Mouse (Mus musculus) embryonic facial prominence, embryonic 10.5 days (tissue): Measurements from ENCODE around the gene St7. TPM values are rescaled to one million over a fixed set of nuclear protein-coding genes. Genes with fewer than 3 reads are reported as not detected.
A peak's percentile ranks its signal among the peaks of the same experiment; 100 is the strongest.

Experiments
- DNase-seq: peaks from one replicate; pipeline ENCODE4 v3.0.0-alpha.2; 2017; ENCODE audit warnings: low spot score
- H3K27ac ChIP-seq: fragments of 300-500 bp; sonication (generic); replicated peaks from 2 replicates; pipeline ENCODE4 v1.5.1; 2016; ENCODE audit warnings: mild to moderate bottlenecking
- H3K27me3 ChIP-seq: fragments of 300-500 bp; sonication (generic); replicated peaks from 2 replicates; pipeline ENCODE4 v1.6.1; 2016; ENCODE audit warnings: low read depth, mild to moderate bottlenecking; ENCODE audit not compliant: poor library complexity, severe bottlenecking
- H3K36me3 ChIP-seq: fragments of 300-500 bp; sonication (generic); replicated peaks from 2 replicates; pipeline ENCODE4 v1.6.1; 2016; ENCODE audit warnings: mild to moderate bottlenecking, moderate library complexity
- H3K4me1 ChIP-seq: fragments of 300-500 bp; sonication (generic); 2 replicates; pipeline ENCODE4 v1.6.1; 2016
- H3K4me3 ChIP-seq: fragments of 300-500 bp; sonication (generic); 2 replicates; pipeline ENCODE4 v1.5.1; 2016; ENCODE audit warnings: mild to moderate bottlenecking, moderate library complexity
- H3K9me3 ChIP-seq: fragments of 300-500 bp; sonication (generic); 2 replicates; pipeline ENCODE4 v1.6.1; 2016; ENCODE audit warnings: mild to moderate bottlenecking
- WGBS: fragments of 180-500 bp; shearing (Covaris S2); methylation state at CpG from one replicate; pipeline ENCODE4 v1.1.7; 2016; 5-methylcytosine and 5-hydroxymethylcytosine counted together
- polyA plus RNA-seq: library from polyadenylated mRNA; unstranded; fragments of >200 nt; fragmentation: Nextera tagmentation; extraction: Ambion mirVana; gene quantifications from 2 replicates; pipeline ENCODE4 v1.2.1, GENCODE M21; 2016

St7 gene
- polyA plus RNA-seq, 1 experiment from 2014 or later, result 19.0 TPM

DNA sequence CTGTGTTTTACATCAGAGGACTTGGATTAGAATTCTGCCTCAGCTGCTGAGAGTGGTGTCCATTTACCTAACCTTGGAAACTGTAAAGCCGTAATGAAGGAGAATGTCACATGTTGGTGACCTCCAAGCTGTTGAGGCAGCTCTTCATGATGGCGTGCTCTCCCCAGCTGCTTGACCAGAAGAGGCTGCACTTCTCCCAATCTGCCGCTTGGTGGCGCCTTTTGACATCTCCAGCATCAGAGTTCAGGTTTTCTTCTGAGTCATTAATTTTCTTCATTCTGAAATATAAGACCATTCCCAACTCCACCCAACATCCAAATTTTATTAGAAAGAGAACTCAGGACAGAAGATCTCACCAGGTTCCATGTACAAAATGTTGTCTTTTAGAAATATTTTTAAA lies 232.5 kb downstream of the St7 start:
- Histone ChIP-seq H3K4me1 (peaks cover 28% of the 10 kb centered on the region), H3K36me3 (no peaks in the 10 kb centered on the region; the same call in 1 of the 2 replicates), H3K27me3 (no peaks in the 10 kb centered on the region), H3K9me3 (no peaks in the 10 kb centered on the region), H3K4me3 (no peak overlapping the region), H3K27ac (no peak overlapping the region)
- 38% methylated on average over 4 of the region's 4 CpGs for WGBS
- peak; percentile 50 for DNase-seq

DNA sequence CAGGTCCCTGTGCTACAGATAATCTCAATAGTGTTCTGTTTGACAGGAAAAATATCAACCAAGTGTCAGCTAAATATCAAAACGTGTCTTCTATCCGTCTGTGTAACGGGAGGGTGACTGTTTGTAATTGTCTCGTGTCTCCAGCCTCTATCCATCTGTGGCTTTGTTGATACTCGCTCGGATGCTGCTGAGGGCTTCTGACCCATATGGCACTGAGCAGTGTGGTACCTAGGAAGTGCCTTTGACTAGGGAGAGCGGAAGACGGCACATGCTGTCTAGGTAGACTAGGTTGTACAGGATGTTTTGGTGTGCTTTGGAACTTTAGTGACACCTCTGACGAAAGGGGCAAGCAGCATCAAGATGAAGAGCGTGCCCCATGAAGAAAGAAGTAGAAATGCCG lies 235.0 kb downstream of the St7 start:
- Histone ChIP-seq H3K27ac (peak overlapping the region; percentile 72), H3K9me3 (no peaks in the 10 kb centered on the region), H3K27me3 (no peaks in the 10 kb centered on the region), H3K36me3 (no peaks in the 10 kb centered on the region; the same call in 1 of the 2 replicates), H3K4me3 (no peak overlapping the region), H3K4me1 (peaks cover 28% of the 10 kb centered on the region)
- DNase-seq, result no peak
- 80% methylated on average over 11 of the region's 11 CpGs for WGBS

DNA sequence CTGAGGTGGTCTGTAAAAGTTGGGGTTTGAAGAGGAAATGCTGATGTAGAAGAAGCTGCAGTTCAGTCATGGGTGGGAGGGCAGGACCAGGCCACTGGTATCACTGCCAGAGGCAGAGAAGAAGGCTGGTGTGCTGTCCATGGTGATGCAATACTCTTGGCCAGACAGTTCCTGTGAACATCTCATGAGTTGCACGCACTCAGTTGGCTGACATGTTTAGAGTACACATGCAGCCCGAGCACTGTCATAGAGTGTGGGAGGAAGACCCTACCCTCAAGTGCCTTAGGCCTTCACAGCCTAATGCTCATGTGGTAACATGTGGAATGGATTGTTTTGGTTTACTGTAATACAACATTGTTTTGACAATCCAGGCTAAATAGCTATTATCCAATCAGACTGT lies 238.5 kb downstream of the St7 start:
- Histone ChIP-seq H3K4me3 (no peak overlapping the region), H3K4me1 (peaks cover 24% of the 10 kb centered on the region), H3K27ac (no peak overlapping the region), H3K27me3 (no peaks in the 10 kb centered on the region), H3K9me3 (no peaks in the 10 kb centered on the region), H3K36me3 (peaks cover 17% of the 10 kb centered on the region)
- DNase-seq, result no peak
- WGBS, result 91% methylated on average over 2 of the region's 2 CpGs

DNA sequence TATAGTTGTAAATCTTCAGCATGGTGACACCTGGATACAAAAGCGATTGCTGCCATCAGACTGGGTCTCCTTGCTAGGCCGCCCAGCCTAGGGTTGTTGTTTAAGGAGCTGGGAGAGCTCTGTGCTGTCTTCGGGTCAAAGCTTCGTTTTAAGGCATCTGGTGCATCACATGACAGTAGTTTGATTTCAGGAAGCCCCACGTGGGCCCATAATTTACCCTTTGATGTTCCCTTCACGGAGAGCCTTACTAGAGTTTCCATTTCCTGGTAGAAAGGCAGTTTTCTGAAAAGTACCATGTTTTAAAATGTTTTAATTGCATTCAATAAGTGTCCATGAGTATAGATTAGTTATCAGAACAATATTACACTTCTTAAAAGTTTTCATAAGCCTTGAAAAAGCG lies 239.1 kb downstream of the St7 start:
- H3K36me3 ChIP-seq, result peaks cover 17% of the 10 kb centered on the region
- DNase-seq, result no peak
- no peaks in the 10 kb centered on the region for H3K9me3 ChIP-seq
- 78% methylated on average over 7 of the region's 7 CpGs for WGBS
- H3K27ac ChIP-seq, result no peak overlapping the region
- H3K27me3 ChIP-seq, result no peaks in the 10 kb centered on the region
- H3K4me1 ChIP-seq, result peaks cover 18% of the 10 kb centered on the region
- no peak overlapping the region for H3K4me3 ChIP-seq

DNA sequence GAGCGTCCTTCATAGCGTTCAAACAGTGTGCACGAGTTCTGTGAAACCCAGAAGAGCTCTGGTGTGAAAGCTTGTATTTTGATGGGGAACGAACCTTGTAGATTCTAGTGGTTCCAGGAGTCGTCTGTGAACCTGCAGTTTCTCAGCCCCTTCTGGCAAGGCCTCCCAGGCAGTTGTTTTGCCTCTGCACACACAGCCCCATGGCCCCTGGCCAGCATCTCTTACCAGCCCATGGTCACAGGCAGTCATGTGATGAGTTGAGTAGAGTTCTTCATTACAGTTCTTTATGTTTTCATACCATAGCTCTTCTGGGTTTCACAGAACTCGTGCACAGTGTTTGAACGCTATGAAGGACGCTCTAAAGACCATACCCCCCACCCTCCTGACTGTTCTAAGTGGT lies 240.1 kb downstream of the St7 start:
- peaks cover 11% of the 10 kb centered on the region; the same call in 1 of the 2 replicates for H3K4me1 ChIP-seq
- no peaks in the 10 kb centered on the region for H3K9me3 ChIP-seq
- peaks cover 17% of the 10 kb centered on the region for H3K36me3 ChIP-seq
- no peaks in the 10 kb centered on the region for H3K27me3 ChIP-seq
- 91% methylated on average over 8 of the region's 8 CpGs for WGBS
- no peak for DNase-seq
- no peak overlapping the region for H3K27ac ChIP-seq
- H3K4me3 ChIP-seq, result no peak overlapping the region

DNA sequence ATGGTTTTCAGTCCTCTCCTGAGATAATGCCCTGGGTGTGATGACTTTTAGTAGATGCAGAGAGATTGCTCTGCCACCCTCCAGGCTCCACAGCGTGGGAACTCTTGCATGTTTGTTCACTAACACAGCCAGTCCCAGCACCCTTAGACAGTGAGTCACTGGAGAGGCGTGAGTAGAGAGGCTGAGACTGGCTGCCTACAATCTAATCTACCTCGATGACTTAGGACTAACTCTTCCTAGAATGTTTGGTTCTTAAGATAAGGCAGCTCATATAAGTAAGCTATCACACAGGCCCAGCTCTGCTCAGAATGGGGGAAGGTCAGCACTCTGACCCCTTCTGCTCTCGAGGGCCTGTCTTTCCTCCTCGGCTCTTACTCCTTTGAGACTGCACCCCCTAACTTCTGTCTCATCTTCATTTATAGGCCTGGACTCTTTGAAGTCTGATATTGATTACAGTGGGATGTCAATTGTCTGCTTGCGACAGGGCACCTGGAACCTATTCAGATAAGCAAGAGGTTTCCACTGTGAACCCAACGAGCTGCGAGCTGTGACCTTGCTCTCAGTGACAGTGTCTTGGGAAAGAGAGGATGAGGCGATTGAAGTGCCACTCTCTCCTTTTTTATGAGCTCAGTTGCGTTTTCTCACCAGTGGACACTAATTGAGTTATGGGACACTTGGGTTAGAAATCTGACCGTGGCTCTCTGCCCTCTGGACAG lies 246.1 kb downstream of the St7 start:
- Histone ChIP-seq H3K27ac (no peak overlapping the region), H3K27me3 (no peaks in the 10 kb centered on the region), H3K9me3 (no peaks in the 10 kb centered on the region), H3K4me3 (no peak overlapping the region), H3K36me3 (peaks cover 24% of the 10 kb centered on the region), H3K4me1 (peaks cover 19% of the 10 kb centered on the region)
- 71% methylated on average over 11 of the region's 11 CpGs for WGBS
- no peak for DNase-seq

DNA sequence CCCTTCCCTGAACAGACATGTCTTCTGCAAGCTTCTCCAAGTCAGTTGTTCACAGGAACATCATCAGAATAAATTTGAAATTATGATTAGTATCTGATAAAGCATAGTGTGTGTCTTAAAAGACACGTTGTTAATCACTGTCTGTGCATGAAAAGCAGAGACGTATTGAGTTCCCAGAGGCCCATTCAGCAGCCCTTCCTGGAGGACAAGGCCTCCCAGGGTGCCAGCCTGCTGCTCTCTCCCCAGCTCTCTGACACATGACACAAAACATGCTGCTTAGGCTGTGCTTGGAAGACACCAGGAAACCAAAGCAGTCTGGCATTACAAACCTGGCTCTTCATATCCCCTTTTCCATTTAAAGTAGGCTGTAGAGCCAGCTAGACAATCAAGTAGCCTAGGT lies 249.2 kb downstream of the St7 start:
- Histone ChIP-seq H3K9me3 (no peaks in the 10 kb centered on the region), H3K36me3 (peaks cover 7% of the 10 kb centered on the region; the same call in 1 of the 2 replicates), H3K27ac (no peak overlapping the region), H3K27me3 (no peaks in the 10 kb centered on the region), H3K4me1 (peaks cover 20% of the 10 kb centered on the region), H3K4me3 (no peak overlapping the region)
- 52% methylated on average over 2 of the region's 2 CpGs for WGBS
- no peak for DNase-seq

DNA sequence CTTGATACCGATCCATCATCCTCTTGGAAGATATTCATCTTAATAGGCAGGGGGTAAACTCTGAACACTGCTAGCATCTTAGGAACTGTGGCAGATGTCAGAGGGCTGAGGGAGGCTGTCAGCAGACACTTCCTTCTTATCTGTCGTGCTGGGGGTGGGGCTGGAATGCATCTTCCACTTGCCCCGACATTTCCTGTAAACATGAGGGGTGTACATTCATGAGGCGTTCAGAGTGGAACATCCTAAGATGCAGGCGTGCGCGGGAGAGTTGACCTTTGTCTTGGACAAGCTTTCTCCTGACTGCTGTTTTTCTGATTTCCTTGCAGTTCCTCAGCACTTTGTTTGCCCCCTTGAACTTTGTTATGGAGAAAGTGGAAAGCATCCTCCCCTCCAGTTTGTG lies 249.6 kb downstream of the St7 start:
- DNase-seq, result no peak
- Histone ChIP-seq H3K4me1 (peaks cover 20% of the 10 kb centered on the region), H3K9me3 (no peaks in the 10 kb centered on the region), H3K4me3 (no peak overlapping the region), H3K27me3 (no peaks in the 10 kb centered on the region), H3K36me3 (peaks cover 7% of the 10 kb centered on the region; the same call in 1 of the 2 replicates), H3K27ac (no peak overlapping the region)
- 51% methylated on average over 7 of the region's 7 CpGs for WGBS

DNA sequence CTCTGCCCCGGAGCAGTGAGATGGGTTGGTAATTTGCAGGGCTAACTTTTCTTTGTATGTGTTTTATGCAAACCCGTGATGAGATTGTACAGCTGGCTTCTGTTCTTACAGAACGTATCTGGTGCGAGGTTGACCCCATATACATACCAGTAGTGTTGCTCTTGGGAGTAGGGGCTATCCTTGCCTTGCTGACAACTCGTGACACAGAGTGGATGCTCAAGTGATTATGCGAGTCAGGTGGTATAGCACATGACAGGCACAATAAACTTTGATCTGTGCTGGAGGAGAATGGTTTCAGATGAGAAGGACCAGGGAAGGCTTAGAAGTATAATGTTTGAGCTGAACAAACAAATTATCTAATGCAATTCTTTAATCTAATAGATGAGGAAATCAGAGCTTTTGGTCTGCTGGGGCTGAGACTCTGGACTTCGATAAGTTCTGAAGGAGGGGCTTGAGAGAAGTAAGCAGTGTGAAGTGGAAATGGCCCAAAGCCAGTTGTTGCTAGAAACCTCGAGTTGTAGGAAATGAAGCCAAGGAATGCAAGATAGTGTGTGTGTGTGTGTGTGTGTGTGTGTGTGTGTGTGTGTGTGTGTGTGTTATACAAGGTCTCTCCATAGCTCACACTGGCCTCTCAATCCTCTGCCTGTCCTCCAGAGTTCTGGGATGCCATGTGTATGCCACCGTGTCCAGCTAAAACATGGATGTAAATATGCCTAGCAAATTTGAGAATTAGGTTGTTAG lies 251.3 kb downstream of the St7 start:
- DNase-seq, result no peak
- Histone ChIP-seq H3K27me3 (no peaks in the 10 kb centered on the region), H3K4me1 (peaks cover 12% of the 10 kb centered on the region; the same call in 1 of the 2 replicates), H3K27ac (no peak overlapping the region), H3K4me3 (no peak overlapping the region), H3K9me3 (no peaks in the 10 kb centered on the region), H3K36me3 (0 out of 2 replicates have a peak, but pooled peaks cover 3% of the 10 kb centered on the region)
- WGBS, result 78% methylated on average over 9 of the region's 9 CpGs

DNA sequence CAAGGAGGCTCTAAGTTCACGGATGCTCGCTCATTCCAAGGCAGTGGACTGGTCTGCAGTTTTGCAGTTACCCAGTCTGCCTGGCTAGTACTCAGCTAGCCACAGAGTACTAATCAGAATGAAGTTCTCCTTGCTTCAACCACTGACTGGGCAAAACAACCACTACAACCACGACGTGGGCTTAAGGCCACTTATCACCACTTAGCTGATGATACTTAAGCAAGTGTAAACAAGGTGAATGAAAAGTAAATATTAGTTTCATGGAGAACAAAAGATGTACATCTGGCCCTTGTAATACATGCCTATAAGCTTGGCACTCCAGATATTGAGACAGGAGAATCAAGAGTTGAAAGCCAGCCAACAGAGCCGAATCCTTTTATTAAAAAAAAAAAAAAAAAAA lies 253.7 kb downstream of the St7 start:
- 76% methylated on average over 5 of the region's 5 CpGs for WGBS
- Histone ChIP-seq H3K27me3 (no peaks in the 10 kb centered on the region), H3K4me3 (no peak overlapping the region), H3K27ac (no peak overlapping the region), H3K4me1 (peaks cover 12% of the 10 kb centered on the region; the same call in 1 of the 2 replicates), H3K9me3 (no peaks in the 10 kb centered on the region), H3K36me3 (no peaks in the 10 kb centered on the region)
- no peak for DNase-seq

DNA sequence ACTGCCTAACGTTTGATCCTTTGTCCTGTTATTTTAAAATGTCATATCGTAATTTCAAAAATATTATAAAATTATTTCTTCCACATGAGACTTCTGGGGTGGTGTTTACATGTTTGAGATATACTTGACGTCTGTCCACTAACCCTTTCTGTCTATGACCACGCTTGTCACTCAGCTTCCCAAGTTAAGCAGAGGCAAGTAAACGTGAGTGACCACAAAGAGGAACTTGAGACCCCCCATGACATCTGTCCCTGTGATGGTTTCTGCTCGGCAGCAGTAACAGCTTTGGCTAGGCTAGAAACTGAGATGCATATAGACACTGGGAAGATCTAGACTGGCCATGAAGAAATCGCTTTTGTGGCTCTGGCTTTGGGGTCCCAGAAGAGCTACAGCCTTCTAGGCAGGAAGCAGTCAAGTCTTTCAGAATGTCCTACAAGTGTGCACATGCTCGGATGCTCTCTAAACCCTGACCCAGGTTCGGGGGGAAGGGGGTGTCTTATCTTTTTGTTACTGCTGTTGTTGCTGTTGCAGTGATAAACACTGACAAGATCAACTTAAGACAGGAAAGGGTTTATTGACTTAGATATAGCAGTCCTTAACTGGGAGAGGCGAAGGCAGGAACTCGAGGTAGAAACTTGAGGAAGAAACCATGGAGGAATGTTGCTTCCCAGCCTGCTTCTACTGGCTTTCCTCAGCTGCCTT lies 254.5 kb downstream of the St7 start:
- Histone ChIP-seq H3K27ac (no peak overlapping the region), H3K4me3 (no peak overlapping the region), H3K9me3 (no peaks in the 10 kb centered on the region), H3K4me1 (peaks cover 7% of the 10 kb centered on the region; the same call in 1 of the 2 replicates), H3K27me3 (no peaks in the 10 kb centered on the region), H3K36me3 (no peaks in the 10 kb centered on the region)
- 80% methylated on average over 11 of the region's 11 CpGs for WGBS
- no peak for DNase-seq

DNA sequence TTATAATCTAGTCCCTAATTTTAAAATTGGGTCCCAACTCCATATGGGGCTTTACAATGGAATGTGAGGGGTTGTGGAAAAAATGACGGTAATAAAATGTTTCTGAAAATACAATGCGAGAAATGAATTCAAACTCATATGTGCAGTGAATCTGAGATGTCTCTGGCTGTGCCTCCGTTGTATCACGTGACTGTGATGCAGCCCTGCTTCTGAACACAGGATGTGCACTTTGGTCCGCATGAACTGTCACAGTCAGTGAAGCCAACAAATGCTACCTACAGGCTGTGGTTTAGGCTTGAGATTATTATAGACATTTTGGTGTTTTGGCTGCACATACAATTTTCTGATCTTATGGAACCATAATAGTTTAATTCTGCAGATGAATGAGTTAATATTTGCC lies 256.4 kb downstream of the St7 start:
- Histone ChIP-seq H3K9me3 (no peaks in the 10 kb centered on the region), H3K27me3 (no peaks in the 10 kb centered on the region), H3K4me1 (no peaks in the 10 kb centered on the region; the same call in 1 of the 2 replicates), H3K27ac (no peak overlapping the region), H3K36me3 (no peaks in the 10 kb centered on the region), H3K4me3 (no peak overlapping the region)
- no peak for DNase-seq
- WGBS, result 88% methylated on average over 5 of the region's 5 CpGs
